ENCODE assay signal across 13 mouse cellular contexts in genomic region chr3:32408811-32409273, GRCm38 (mm10). TPM values are rescaled to one million over a fixed set of nuclear protein-coding genes. Genes with fewer than 3 reads are reported as not detected.
A peak's percentile ranks its signal among the peaks of the same experiment; 100 is the strongest.
DNase-seq lines count a peak whose midpoint lies in the region; ATAC-seq and TF ChIP-seq lines count a peak whose summit lies in the region.
"Had no signal": no experiment of that assay in that cellular context is flagged by ENCODE, and none has a peak within 500 bp of the region (broad histone marks: within the 10 kb centered on the region; RNA-seq: fewer than 3 reads in every experiment).

No protein-coding gene starts in this region.

- peaks cover 19% of the 10 kb centered on the region for H3K4me1 ChIP-seq in stomach, embryonic 16.5 days (ENCODE audit: control insufficient read depth, insufficient read depth, low read length)
- no peaks in the 10 kb centered on the region; the same call in 1 of the 2 replicates for H3K4me1 ChIP-seq in stomach, postnatal 0 days (replicated peaks; ENCODE audit: control insufficient read depth, insufficient read depth)
- peaks cover 26% of the 10 kb centered on the region for H3K4me1 ChIP-seq in bone marrow macrophage, adult 2 months (ENCODE audit: control insufficient read depth, insufficient read depth, low read length)
- H3K4me1 ChIP-seq in lung, embryonic 16.5 days (replicated peaks; ENCODE audit: control insufficient read depth, insufficient read depth, low read length), result peaks cover 41% of the 10 kb centered on the region

- no peak for DNase-seq in stomach, postnatal 0 days (ENCODE audit: low spot score)
- DNase-seq in frontal cortex, postnatal 25 days (ENCODE audit: low spot score in 2 of 2), result no peak
- no peak for DNase-seq in left cerebral cortex, adult 2 months (ENCODE audit: extremely low spot score in 1 of 2, low spot score in 2 of 2)
- DNase-seq in embryo, embryonic 10.5 days (ENCODE audit: low spot score), result no peak
- DNase-seq: cerebellum, postnatal 14 days; thymus, postnatal 4 days had no signal

- no peak for TF ChIP-seq POLR2A in bone marrow macrophage, adult 2 months (IDR thresholded peaks at IDR 0.05; ENCODE audit: borderline replicate concordance, low read depth, low read length)

- 0 out of 2 replicates have a peak, but pooled peaks cover 4% of the 10 kb centered on the region for H3K9me3 ChIP-seq in stomach, embryonic 16.5 days (replicated peaks; ENCODE audit: control insufficient read depth, low read length)
- H3K9me3 ChIP-seq in stomach, postnatal 0 days (ENCODE audit: control insufficient read depth, low read length), result no peaks in the 10 kb centered on the region
- peaks cover 2% of the 10 kb centered on the region; the same call in 1 of the 2 replicates for H3K9me3 ChIP-seq in lung, embryonic 16.5 days (ENCODE audit: control insufficient read depth, low read length)
- H3K9me3 ChIP-seq: hindbrain, embryonic 13.5 days; neural tube, embryonic 12.5 days had no signal

- H3K36me3 ChIP-seq in stomach, embryonic 16.5 days (ENCODE audit: control insufficient read depth, insufficient read depth, low read length), result no peaks in the 10 kb centered on the region
- no peaks in the 10 kb centered on the region; the same call in 1 of the 2 replicates for H3K36me3 ChIP-seq in stomach, postnatal 0 days (ENCODE audit: control insufficient read depth, insufficient read depth, low read length)
- no peaks in the 10 kb centered on the region for H3K36me3 ChIP-seq in lung, embryonic 16.5 days (ENCODE audit: control insufficient read depth, insufficient read depth, low read length)
- H3K36me3 ChIP-seq: hindbrain, embryonic 13.5 days; neural tube, embryonic 12.5 days had no signal

- H3K9ac ChIP-seq in stomach, embryonic 16.5 days (ENCODE audit: low read length), result no peak overlapping the region
- no peak overlapping the region for H3K9ac ChIP-seq in stomach, postnatal 0 days (ENCODE audit: low read length)
- H3K9ac ChIP-seq in lung, embryonic 16.5 days (ENCODE audit: low read length), result no peak overlapping the region
- H3K9ac ChIP-seq: hindbrain, embryonic 13.5 days; neural tube, embryonic 12.5 days had no signal

- no peak overlapping the region for H3K4me2 ChIP-seq in stomach, embryonic 16.5 days (ENCODE audit: low read depth, low read length)
- H3K4me2 ChIP-seq in stomach, postnatal 0 days (replicated peaks; ENCODE audit: low read depth), result no peak overlapping the region
- peak overlapping the region; percentile 33 for H3K4me2 ChIP-seq in lung, embryonic 16.5 days (ENCODE audit: low read depth, low read length)
- H3K4me2 ChIP-seq: hindbrain, embryonic 13.5 days; midbrain, embryonic 11.5 days; neural tube, embryonic 12.5 days had no signal

- no peak for TF ChIP-seq CTCF in stomach, postnatal 0 days (IDR thresholded peaks at IDR 0.05; ENCODE audit: low read depth)
- no peak for TF ChIP-seq CTCF in bone marrow macrophage, adult 2 months (IDR thresholded peaks at IDR 0.05; ENCODE audit: low read depth, low read length)
- no peak for TF ChIP-seq CTCF in left cerebral cortex, adult 2 months (IDR thresholded peaks at IDR 0.05)

- H3K27ac ChIP-seq in stomach, embryonic 16.5 days (ENCODE audit: low read length), result peak overlapping the region; percentile 12; the same call in 1 of the 2 replicates
- no peak overlapping the region for H3K27ac ChIP-seq in stomach, postnatal 0 days (replicated peaks)
- H3K27ac ChIP-seq in bone marrow macrophage, adult 2 months (ENCODE audit: insufficient read depth, low read depth, low read length), result peak overlapping the region; percentile 98
- H3K27ac ChIP-seq in lung, embryonic 16.5 days (ENCODE audit: low read length), result peak overlapping the region; percentile 83
- no peak overlapping the region for H3K27ac ChIP-seq in left cerebral cortex, adult 2 months
- H3K27ac ChIP-seq: hindbrain, embryonic 13.5 days; kidney, postnatal 0 days; neural tube, embryonic 12.5 days had no signal

- no peak for TF ChIP-seq EP300 in stomach, postnatal 0 days (optimal IDR thresholded peaks at IDR 0.05)

- no peak overlapping the region for H3K4me3 ChIP-seq in stomach, embryonic 16.5 days (replicated peaks; ENCODE audit: low read length)
- H3K4me3 ChIP-seq in stomach, postnatal 0 days (ENCODE audit: low read depth, low read length), result no peak overlapping the region
- H3K4me3 ChIP-seq in bone marrow macrophage, adult 2 months (ENCODE audit: insufficient read depth, low read length), result peak overlapping the region; percentile 31
- no peak overlapping the region for H3K4me3 ChIP-seq in lung, embryonic 16.5 days (ENCODE audit: low read length)
- H3K4me3 ChIP-seq in left cerebral cortex, adult 2 months, result no peak overlapping the region
- H3K4me3 ChIP-seq: hindbrain, embryonic 13.5 days; neural tube, embryonic 12.5 days had no signal

- intact Hi-C loops in left cerebral cortex, adult 2 months (cut with DNase I), result no loop called here

- no peak for ATAC-seq in stomach, embryonic 16.5 days (ENCODE audit: insufficient read depth, low FRiP score)
- ATAC-seq in stomach, postnatal 0 days (ENCODE audit: low FRiP score, low TSS enrichment), result no peak
- ATAC-seq in lung, embryonic 16.5 days (ENCODE audit: low read depth), result peak; percentile 83

- H3K27me3 ChIP-seq in stomach, embryonic 16.5 days (ENCODE audit: control insufficient read depth, insufficient read depth, low read length), result no peaks in the 10 kb centered on the region
- no peaks in the 10 kb centered on the region for H3K27me3 ChIP-seq in stomach, postnatal 0 days (ENCODE audit: control insufficient read depth, insufficient read depth, low read length)
- no peaks in the 10 kb centered on the region for H3K27me3 ChIP-seq in lung, embryonic 16.5 days (ENCODE audit: control insufficient read depth, insufficient read depth, low read depth, low read length)
- H3K27me3 ChIP-seq: hindbrain, embryonic 13.5 days; neural tube, embryonic 12.5 days had no signal

- WGBS in stomach, embryonic 16.5 days, result 80% methylated on average over 3 of the region's 3 CpGs
- 67% methylated on average over 3 of the region's 3 CpGs for WGBS in stomach, postnatal 0 days
- 57% methylated on average over 3 of the region's 3 CpGs for WGBS in lung, embryonic 16.5 days

RNA-seq across cellular contexts. Expression of gene Pik3ca, which starts 11.4 kb away (rescaled TPM):
- 7.3 and 8.2 TPM in 2 replicates for polyA plus RNA-seq in stomach, embryonic 16.5 days (2015; fragmentation: Nextera tagmentation; extraction: Ambion mirVana)
- polyA plus RNA-seq in stomach, postnatal 0 days (2015; fragmentation: Nextera tagmentation; extraction: Ambion mirVana), result 5.8 and 6.4 TPM in 2 replicates
- 45.1 and 49.7 TPM in 2 replicates for polyA plus RNA-seq in bone marrow macrophage, adult 2 months (2012; ENCODE audit: insufficient read depth, insufficient read length, missing spikeins)
- polyA plus RNA-seq in lung, embryonic 16.5 days (2015; fragmentation: Nextera tagmentation; extraction: Ambion mirVana), result 9.7 and 10.2 TPM in 2 replicates
- 10 to 100 TPM; 60.8 to 66.7 TPM for total RNA-seq in left cerebral cortex, adult 2 months (2021)

RNA-seq across cellular contexts. Expression of gene Zmat3, which starts 43.0 kb away (rescaled TPM):
- polyA plus RNA-seq in stomach, embryonic 16.5 days (2015; fragmentation: Nextera tagmentation; extraction: Ambion mirVana), result 5.7 and 6.4 TPM in 2 replicates
- 3.8 and 4.4 TPM in 2 replicates for polyA plus RNA-seq in stomach, postnatal 0 days (2015; fragmentation: Nextera tagmentation; extraction: Ambion mirVana)
- 10.0 and 11.6 TPM in 2 replicates for polyA plus RNA-seq in bone marrow macrophage, adult 2 months (2012; ENCODE audit: insufficient read depth, insufficient read length, missing spikeins)
- polyA plus RNA-seq in lung, embryonic 16.5 days (2015; fragmentation: Nextera tagmentation; extraction: Ambion mirVana), result 2.8 and 3.0 TPM in 2 replicates
- total RNA-seq in left cerebral cortex, adult 2 months (2021), result 10 to 100 TPM; 83.8 to 85.9 TPM

Comparison
In these comparisons a context has a peak if more than half of its experiments do, and no peak if none do; other contexts are left out.
1. H3K27ac ChIP-seq: peak in stomach, embryonic 16.5 days (single experiment), bone marrow macrophage, adult 2 months (single experiment) and lung, embryonic 16.5 days (single experiment); none in stomach, postnatal 0 days (single experiment) and left cerebral cortex, adult 2 months (single experiment).